Mouse (Mus musculus): Measurements from ENCODE around the gene Slc35c1. TPM values are rescaled to one million over a fixed set of nuclear protein-coding genes. Genes with fewer than 3 reads are reported as not detected.

The Slc35c1 gene
- polyA plus RNA-seq, 1 experiment: 160 TPM

GRCm38 (mm10) chr2:92494423-92494822, 34.1 kb upstream of the Slc35c1 start:
- TF ChIP-seq CTCF (IDR thresholded peaks at IDR 0.05; ENCODE audit: extremely low read depth, insufficient read length, insufficient replicate concordance, low read depth, low read length) (no peak), POLR2A (IDR thresholded peaks at IDR 0.05; ENCODE audit: low read depth, low read length) (no peak)
- WGBS: 30% methylated on average over 8 of the region's 8 CpGs
- H3K4me3 ChIP-seq (ENCODE audit: low read depth, low read length): no peak overlapping the region

DNA sequence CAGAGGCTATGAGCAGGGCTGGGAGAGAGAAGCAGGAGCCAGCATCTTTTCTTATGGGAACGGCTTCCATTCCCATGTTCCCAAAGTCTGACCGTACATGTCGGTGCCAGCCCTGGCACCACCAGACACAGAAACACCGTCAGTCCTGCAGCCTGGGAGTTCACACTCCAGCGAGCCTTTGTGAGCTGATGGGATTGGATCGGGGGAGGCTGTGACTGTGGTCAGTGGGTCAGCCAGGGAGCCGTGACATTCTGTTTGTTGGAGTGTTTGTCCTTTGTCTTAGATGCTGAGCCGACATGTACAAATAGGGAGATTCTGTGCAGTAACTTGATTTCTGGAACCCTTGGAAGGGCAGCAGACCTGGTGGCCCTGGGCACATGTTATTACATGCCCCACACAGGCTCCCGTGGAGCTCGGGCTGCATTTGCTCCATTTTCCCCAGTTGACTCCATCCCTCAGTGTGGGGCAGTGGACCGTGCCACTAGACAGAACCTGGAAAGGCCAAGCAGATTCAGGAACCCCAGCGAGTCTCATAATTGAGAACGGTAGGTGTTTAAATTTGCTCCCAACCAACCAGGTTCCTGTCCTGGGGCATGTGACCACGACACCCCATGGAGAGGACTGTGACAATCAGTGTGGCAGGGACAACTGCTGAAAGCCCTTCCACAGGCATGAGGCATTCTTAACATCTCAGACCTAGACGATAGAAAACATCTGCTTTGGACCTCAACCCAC, 33.5 kb upstream of the Slc35c1 start:
- Histone ChIP-seq H3K36me3 (ENCODE audit: control insufficient read depth, insufficient read depth, low read length) (no peaks in the 10 kb centered on the region), H3K27me3 (ENCODE audit: control insufficient read depth, insufficient read depth, low read length) (no peaks in the 10 kb centered on the region), H3K27ac (ENCODE audit: insufficient read depth, low read depth, low read length) (no peak overlapping the region), H3K4me1 (ENCODE audit: control insufficient read depth, insufficient read depth, insufficient read length, low read length) (no peaks in the 10 kb centered on the region), H3K4me3 (ENCODE audit: low read depth, low read length) (no peak overlapping the region)
- no peak for TF ChIP-seq POLR2A (IDR thresholded peaks at IDR 0.05; ENCODE audit: low read depth, low read length)
- TF ChIP-seq CTCF (IDR thresholded peaks at IDR 0.05; ENCODE audit: extremely low read depth, insufficient read length, insufficient replicate concordance, low read depth, low read length): no peak
- 79% methylated on average over 15 of the region's 15 CpGs for WGBS

More at GRCm38 (mm10) chr2:92494423-92494822, 34.1 kb upstream of the Slc35c1 start:
- Histone ChIP-seq H3K27ac (ENCODE audit: insufficient read depth, low read depth, low read length) (no peak overlapping the region), H3K27me3 (ENCODE audit: control insufficient read depth, insufficient read depth, low read length) (no peaks in the 10 kb centered on the region), H3K36me3 (ENCODE audit: control insufficient read depth, insufficient read depth, low read length) (no peaks in the 10 kb centered on the region), H3K4me1 (ENCODE audit: control insufficient read depth, insufficient read depth, insufficient read length, low read length) (no peaks in the 10 kb centered on the region)

GRCm38 (mm10) chr2:92491950-92492501, 31.7 kb upstream of the Slc35c1 start:
- WGBS: 46% methylated on average over 12 of the region's 12 CpGs
- Histone ChIP-seq H3K36me3 (ENCODE audit: control insufficient read depth, insufficient read depth, low read length) (no peaks in the 10 kb centered on the region), H3K4me1 (ENCODE audit: control insufficient read depth, insufficient read depth, insufficient read length, low read length) (no peaks in the 10 kb centered on the region), H3K27ac (ENCODE audit: insufficient read depth, low read depth, low read length) (no peak overlapping the region), H3K4me3 (ENCODE audit: low read depth, low read length) (no peak overlapping the region), H3K27me3 (ENCODE audit: control insufficient read depth, insufficient read depth, low read length) (no peaks in the 10 kb centered on the region)
- TF ChIP-seq POLR2A (IDR thresholded peaks at IDR 0.05; ENCODE audit: low read depth, low read length): no peak
- no peak for TF ChIP-seq CTCF (IDR thresholded peaks at IDR 0.05; ENCODE audit: extremely low read depth, insufficient read length, insufficient replicate concordance, low read depth, low read length)

GRCm38 (mm10) chr2:92490541-92490940, 30.2 kb upstream of the Slc35c1 start:
- H3K4me3 ChIP-seq (ENCODE audit: low read depth, low read length): no peak overlapping the region
- H3K36me3 ChIP-seq (ENCODE audit: control insufficient read depth, insufficient read depth, low read length): no peaks in the 10 kb centered on the region
- no peaks in the 10 kb centered on the region for H3K27me3 ChIP-seq (ENCODE audit: control insufficient read depth, insufficient read depth, low read length)
- 74% methylated on average over 10 of the region's 10 CpGs for WGBS
- no peak overlapping the region for H3K27ac ChIP-seq (ENCODE audit: insufficient read depth, low read depth, low read length)
- TF ChIP-seq CTCF (IDR thresholded peaks at IDR 0.05; ENCODE audit: extremely low read depth, insufficient read length, insufficient replicate concordance, low read depth, low read length) (no peak), POLR2A (IDR thresholded peaks at IDR 0.05; ENCODE audit: low read depth, low read length) (no peak)
- H3K4me1 ChIP-seq (ENCODE audit: control insufficient read depth, insufficient read depth, insufficient read length, low read length): peaks cover 7% of the 10 kb centered on the region; the same call in 1 of the 2 replicates

DNA sequence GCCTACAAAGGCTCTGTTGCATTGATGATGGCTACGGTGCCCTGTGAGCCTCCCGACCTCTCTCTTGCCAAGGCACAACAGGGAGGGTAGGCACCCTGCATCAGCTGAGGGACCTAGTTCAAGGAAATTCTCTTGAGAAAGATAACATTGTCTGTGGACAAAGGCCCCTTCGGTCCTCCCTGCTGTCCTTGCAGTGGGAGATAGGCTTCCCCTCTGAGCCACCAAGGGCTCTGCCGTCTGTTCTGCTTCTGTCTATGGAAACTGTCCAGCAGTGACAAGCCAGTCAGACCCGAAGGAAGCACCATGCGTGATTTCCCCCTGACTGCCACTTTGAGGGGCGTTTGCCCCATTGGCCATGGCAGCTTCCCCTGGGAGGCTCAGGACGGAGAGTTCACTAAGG, 27.5 kb upstream of the Slc35c1 start:
- H3K4me3 ChIP-seq (ENCODE audit: low read depth, low read length): no peak overlapping the region
- 75% methylated on average over 8 of the region's 8 CpGs for WGBS
- no peak overlapping the region for H3K27ac ChIP-seq (ENCODE audit: insufficient read depth, low read depth, low read length)
- no peaks in the 10 kb centered on the region for H3K27me3 ChIP-seq (ENCODE audit: control insufficient read depth, insufficient read depth, low read length)
- no peaks in the 10 kb centered on the region for H3K36me3 ChIP-seq (ENCODE audit: control insufficient read depth, insufficient read depth, low read length)
- TF ChIP-seq POLR2A (IDR thresholded peaks at IDR 0.05; ENCODE audit: low read depth, low read length) (no peak), CTCF (IDR thresholded peaks at IDR 0.05; ENCODE audit: extremely low read depth, insufficient read length, insufficient replicate concordance, low read depth, low read length) (no peak)
- H3K4me1 ChIP-seq (ENCODE audit: control insufficient read depth, insufficient read depth, insufficient read length, low read length): peaks cover 11% of the 10 kb centered on the region; the same call in 1 of the 2 replicates

- no peak for TF ChIP-seq CTCF (IDR thresholded peaks at IDR 0.05; ENCODE audit: extremely low read depth, insufficient read length, insufficient replicate concordance, low read depth, low read length)
- no peak for TF ChIP-seq POLR2A (IDR thresholded peaks at IDR 0.05; ENCODE audit: low read depth, low read length)
- WGBS: 49% methylated on average over 2 of the region's 2 CpGs
- H3K27ac ChIP-seq (ENCODE audit: insufficient read depth, low read depth, low read length): no peak overlapping the region
- H3K36me3 ChIP-seq (ENCODE audit: control insufficient read depth, insufficient read depth, low read length): no peaks in the 10 kb centered on the region
- H3K4me3 ChIP-seq (ENCODE audit: low read depth, low read length): no peak overlapping the region
- H3K4me1 ChIP-seq (ENCODE audit: control insufficient read depth, insufficient read depth, insufficient read length, low read length): peaks cover 11% of the 10 kb centered on the region; the same call in 1 of the 2 replicates
- no peaks in the 10 kb centered on the region for H3K27me3 ChIP-seq (ENCODE audit: control insufficient read depth, insufficient read depth, low read length)
Observed at GRCm38 (mm10) chr2:92486911-92487310, 26.6 kb upstream of the Slc35c1 start.

- H3K4me3 ChIP-seq (ENCODE audit: low read depth, low read length): no peak overlapping the region
- TF ChIP-seq CTCF (IDR thresholded peaks at IDR 0.05; ENCODE audit: extremely low read depth, insufficient read length, insufficient replicate concordance, low read depth, low read length) (peak; percentile 95; the same call in 1 of the 2 replicates), POLR2A (IDR thresholded peaks at IDR 0.05; ENCODE audit: low read depth, low read length) (no peak)
- H3K27me3 ChIP-seq (ENCODE audit: control insufficient read depth, insufficient read depth, low read length): no peaks in the 10 kb centered on the region
- no peaks in the 10 kb centered on the region for H3K36me3 ChIP-seq (ENCODE audit: control insufficient read depth, insufficient read depth, low read length)
- 2% methylated on average over 11 of the region's 11 CpGs for WGBS
- H3K4me1 ChIP-seq (ENCODE audit: control insufficient read depth, insufficient read depth, insufficient read length, low read length): peaks cover 11% of the 10 kb centered on the region; the same call in 1 of the 2 replicates
- no peak overlapping the region for H3K27ac ChIP-seq (ENCODE audit: insufficient read depth, low read depth, low read length)
Observed at GRCm38 (mm10) chr2:92486403-92486802, 26.1 kb upstream of the Slc35c1 start.
